Mouse (Mus musculus): ENCODE results near the gene Dcaf15.
A peak's percentile ranks its signal among the peaks of the same experiment; 100 is the strongest.

DNA sequence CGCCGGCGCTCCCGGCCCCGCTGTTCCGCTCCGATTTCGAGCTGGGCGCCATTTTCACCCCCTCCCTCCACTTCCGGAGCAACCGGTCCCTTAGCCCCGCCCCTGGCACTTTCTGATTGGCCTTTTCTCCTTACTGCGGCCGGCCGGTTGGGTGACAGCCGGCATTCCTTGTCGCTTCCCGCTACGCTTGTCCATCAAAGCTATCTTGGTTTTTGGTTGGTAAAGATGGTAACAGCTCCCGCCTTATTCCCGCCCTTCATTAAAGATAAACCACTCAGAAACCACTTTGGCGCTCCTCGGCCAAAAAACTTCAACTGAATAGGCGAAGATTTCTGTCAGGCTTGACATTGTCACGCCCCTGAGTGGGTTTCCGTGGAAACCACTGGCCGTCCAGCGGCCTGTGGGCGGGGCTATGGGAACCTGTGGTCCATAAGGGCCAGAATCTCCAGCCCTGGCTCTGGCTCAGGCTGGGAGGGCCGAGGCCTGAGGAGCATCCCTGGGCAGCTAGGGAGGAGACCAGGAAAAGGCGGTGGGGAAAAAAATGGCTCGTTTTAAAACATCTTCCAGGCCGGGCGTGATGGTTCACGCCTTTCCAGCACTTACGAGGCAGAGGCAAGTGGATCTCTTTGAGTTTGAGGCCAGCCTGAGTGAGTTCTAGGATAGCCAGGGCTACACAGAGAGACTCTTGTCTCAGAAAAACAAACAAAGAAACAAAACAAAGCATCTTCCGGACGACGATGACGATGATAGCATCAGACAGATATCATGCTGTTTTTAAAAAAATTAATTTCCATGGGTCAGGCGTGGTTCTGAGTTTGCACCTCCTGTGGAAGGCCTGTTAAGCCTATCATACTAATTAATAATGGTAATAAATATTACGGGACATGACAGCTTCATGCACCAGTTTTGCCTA is at the start of gene Dcaf15:
- no peak for TF ChIP-seq MXI1 (IDR thresholded peaks at IDR 0.05; ENCODE audit: low read depth, low read length)
- no peak for TF ChIP-seq CTCF (IDR thresholded peaks at IDR 0.05 in 2 of 3, conservative IDR thresholded peaks at IDR 0.05 in 1 of 3; ENCODE audit: control insufficient read depth in 1 of 3, insufficient read depth in 1 of 3, low read depth in 2 of 3, low read length in 3 of 3, poor library complexity in 1 of 3, severe bottlenecking in 1 of 3)
- TF ChIP-seq TCF12 (IDR thresholded peaks at IDR 0.05; ENCODE audit: low read depth, low read length) = peak; percentile 62
- TF ChIP-seq POLR2A (IDR thresholded peaks at IDR 0.05; ENCODE audit: control insufficient read depth in 1 of 2, insufficient read depth in 1 of 2, low read depth in 1 of 2, low read length in 2 of 2, poor library complexity in 1 of 2) = peak in 1 of 2 experiments; percentile 67; a peak in 2 of 4 replicates
- TF ChIP-seq RAD21 (IDR thresholded peaks at IDR 0.05; ENCODE audit: low read depth, low read length) = no peak
- no peak for TF ChIP-seq EP300 (IDR thresholded peaks at IDR 0.05; ENCODE audit: low read depth in 1 of 2, low read length in 2 of 2)
- no peak for TF ChIP-seq CHD1 (IDR thresholded peaks at IDR 0.05; ENCODE audit: low read depth, low read length)
- TF ChIP-seq ELF1 (IDR thresholded peaks at IDR 0.05; ENCODE audit: low read depth, low read length) = peak; percentile 90
- TF ChIP-seq TAL1 (IDR thresholded peaks at IDR 0.05; ENCODE audit: low read length) = no peak

All from MEL (cell line).